Mouse (Mus musculus) layer of hippocampus, postnatal 25 days (tissue): ENCODE results near the gene Zbtb20. TPM values are rescaled to one million over a fixed set of nuclear protein-coding genes. Genes with fewer than 3 reads are reported as not detected.

Source experiments
- DNase-seq, 2 experiments: peaks; one replicate each; pipeline ENCODE4 v3.0.0; 2022; ENCODE audit warnings: mixed read lengths in 2 of 2, low spot score in 1 of 2; ENCODE audit errors: extremely low spot score in 1 of 2
- total RNA-seq, 2 experiments: library from RNA; stranded (reverse); gene quantifications; 2 replicates each; pipeline ENCODE4 v1.2.3; 2021

Gene Zbtb20
- total RNA-seq, 2 experiments from 2014 or later = 251 to 334 TPM

DNA sequence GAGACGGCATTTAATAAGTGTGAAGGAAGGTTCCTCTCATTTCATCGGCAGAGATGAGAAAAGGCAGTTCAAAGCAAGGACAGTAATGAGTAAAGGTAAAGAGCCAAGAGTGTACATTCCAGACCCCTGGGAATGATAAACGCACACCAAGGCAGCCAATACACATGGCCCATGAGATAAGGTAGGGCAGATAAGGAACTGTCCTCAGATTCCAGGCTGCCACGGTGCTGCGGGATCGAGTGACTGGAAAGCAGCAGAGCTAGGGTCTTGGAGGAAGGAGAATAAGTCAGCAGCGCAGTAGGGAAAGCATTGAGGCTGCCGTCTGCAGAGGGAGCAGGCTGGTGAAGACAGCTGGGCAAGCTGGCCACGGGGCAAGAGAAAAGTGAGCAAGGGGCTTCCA is 699.8 kb downstream of the Zbtb20 start:
- DNase-seq = no peak

DNA sequence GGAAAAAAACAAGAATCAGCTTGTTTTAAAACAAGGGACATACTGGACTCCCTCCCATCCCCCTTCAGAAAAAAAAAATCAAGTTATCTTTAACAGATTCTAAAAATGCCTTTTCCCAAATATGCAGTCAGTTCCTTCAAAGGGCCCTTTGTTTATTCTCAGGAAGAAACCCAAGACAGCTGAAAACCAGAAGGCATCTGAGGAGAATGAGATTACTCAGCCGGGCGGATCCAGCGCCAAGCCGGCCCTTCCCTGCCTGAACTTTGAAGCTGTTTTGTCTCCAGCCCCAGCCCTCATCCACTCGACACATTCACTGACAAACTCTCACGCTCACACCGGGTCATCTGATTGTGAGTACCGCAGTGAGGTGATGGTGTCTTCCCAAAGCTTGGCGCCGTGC is 701.7 kb downstream of the Zbtb20 start:
- DNase-seq = no peak

DNA sequence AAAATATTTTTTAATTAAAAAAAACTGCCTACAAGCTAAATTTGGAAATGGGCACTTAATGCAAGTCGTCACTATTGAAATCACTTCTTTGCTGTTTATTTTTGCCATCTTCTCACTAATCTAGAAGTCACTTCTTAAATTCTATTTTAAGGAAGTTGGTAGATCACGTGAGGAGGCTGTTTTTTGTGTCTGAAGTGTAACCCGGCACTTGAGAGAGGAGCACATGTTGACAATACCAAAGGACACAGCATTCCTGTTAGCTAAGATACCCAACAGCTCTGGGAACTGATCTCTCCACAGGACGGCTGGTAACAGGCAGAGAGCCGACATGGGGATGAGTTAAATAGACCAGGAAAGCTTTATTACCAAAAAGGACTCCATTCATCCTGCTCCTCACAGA is 702.7 kb downstream of the Zbtb20 start:
- DNase-seq = no peak

DNA sequence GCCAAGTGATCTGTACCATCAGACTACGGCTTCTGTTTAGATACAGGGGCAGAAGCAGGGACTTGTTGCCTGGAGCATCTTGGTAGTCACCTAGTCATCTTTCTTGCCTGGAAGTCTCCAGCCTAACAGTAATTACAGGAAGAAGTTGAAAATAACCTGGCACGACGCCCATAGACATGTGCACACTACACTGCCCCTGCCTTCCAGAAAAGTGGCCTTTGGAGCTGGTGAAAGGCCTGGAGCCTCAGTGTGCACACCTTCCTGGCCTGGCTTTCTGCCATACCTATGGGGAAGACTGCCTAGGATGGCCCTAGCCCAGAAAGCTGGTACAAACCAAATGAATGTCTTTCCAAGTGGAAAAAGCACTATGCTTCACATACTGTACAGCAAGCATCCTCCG is 703.4 kb downstream of the Zbtb20 start:
- DNase-seq = no peak

DNA sequence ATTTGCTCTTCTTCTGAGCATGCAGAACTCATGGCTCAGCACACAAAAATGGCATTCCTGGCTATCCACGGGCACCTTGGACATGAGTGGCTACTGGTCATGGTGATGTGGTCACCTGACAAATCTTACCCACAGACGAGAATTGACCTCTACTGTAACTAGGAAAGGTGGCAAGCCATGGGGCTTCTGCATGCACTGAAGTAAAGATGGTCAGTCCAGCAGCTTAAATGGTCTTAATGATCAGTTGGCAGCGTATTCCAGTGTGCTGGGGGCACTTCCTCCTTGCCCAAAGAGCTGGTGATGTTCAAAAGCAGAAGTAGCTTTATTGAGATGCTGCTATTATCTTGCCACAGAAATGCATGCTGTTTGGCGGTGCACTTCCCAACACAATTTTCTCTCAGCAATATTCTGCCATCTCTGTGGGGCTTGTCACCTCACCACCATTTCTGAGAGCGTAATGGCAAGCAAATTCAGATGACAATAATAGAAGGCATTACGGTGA is 704.7 kb downstream of the Zbtb20 start:
- DNase-seq = no peak

DNA sequence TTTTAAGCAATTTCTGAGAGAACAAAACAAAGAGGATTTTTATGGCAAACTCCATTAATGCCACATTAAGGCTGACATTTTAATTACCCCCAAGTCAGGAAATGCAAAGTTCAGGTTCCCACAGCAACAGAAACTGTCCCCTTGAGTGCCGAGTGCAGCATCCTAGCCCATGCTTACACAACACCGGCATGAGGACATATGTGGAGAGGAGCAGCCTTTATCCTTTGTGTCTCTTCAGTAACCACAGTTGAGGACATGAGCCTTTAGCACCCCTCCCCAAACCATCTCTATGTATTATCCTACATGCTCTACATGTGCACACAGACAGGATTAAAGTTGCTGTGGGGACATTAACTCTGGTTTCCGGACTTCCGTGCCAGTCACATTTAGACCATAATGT is 705.9 kb downstream of the Zbtb20 start:
- DNase-seq = no peak

DNA sequence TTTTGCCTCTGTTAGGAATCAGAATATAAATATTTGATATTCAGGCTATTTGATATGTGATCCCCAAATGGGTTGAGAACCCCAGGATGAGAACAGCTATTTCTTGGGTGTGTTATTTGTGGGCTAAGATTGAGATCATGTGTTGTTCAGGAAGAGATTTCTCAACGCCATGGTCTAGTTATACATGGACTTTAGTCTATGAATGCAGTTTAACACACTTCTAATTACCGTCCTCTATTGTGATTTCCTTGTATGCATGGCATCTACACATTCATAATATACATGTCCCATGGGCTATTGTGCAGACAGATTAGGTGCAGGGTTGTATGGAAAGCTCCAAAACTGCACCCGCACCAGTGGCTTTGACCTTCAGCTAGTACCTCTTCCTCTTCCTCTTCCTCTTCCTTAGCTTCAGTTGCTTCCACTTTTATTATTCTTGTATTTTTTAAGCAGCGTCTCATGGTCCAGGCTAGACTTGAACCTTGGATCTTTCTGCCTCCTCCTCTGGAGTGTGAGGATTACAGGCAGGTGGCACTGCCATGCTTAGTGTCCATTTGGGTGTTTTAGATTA is 711.3 kb downstream of the Zbtb20 start:
- DNase-seq = no peak

DNA sequence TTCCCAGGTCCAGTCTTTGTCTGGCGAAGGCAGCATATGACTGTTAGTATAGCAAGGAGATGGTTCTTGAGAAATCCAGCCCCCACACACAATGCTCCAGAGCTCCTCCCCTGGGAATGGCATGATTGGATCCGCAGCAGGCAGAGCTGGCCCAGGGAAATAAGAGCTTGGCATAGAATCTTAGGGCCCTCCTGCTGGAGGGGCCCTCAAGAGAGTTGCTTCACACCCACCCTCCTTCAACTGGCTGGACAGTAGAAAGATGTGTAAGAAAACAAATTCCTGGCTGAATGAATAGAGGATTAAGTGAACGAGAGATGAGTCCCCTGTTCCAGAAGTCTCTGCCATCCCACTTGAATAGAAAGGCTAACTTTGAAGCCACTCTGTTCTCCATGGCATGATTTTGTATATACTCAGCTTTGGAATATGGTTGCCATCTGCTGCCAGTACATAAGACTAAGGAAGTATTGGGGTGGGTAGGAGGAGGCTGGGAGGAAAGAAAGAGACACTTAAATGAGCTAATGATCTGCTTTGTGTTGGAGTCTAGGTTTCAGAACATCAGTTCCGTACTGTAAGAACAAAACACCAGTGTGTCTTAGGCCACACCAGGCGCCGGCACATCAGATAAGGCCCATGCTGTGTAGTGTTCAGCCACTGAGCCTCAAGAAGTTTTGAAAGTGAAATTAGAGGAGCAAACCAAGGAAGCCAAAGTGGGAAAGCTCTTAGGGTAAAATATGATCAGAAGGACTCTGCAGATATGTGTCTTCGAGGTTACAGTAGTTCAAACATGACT is 715.2 kb downstream of the Zbtb20 start:
- no peak for DNase-seq

DNA sequence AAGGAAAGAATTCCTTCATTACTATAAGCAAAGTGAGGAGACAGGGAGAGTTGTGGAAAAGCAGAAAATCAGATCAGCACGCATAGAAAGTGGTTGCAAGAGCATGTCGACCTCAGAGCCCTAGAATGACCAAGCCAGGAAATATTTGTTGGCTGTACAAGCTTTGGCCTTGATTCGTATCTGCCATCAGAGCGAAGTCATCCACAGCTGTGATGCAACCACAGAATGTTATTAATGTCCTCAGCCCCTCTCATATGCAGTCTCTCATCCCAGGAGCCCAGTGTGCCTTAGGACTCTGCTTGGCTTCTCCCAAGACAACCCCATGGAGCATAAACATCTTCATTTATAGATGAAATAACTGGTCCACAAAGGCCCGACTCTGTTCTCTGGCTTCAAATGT is 716.4 kb downstream of the Zbtb20 start:
- no peak for DNase-seq

DNA sequence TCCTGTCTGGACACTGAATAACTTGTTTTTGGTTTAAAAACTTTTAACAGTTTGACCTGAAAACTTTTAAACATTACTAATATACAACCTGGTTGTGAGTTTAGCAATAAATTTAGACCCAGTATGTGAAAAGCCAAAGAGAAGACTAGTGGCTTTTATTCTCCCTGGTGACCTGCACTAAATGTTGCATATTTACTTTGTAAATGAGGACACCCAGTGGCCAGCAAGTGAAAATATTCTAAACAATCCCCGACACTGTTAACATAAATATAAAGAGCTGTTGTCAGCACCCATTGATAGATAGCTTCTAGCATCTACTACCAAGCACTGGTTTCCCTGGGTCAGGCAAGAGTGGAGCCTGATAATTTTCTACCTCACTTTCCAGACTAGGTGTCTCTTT is 717.1 kb downstream of the Zbtb20 start:
- DNase-seq = no peak

DNA sequence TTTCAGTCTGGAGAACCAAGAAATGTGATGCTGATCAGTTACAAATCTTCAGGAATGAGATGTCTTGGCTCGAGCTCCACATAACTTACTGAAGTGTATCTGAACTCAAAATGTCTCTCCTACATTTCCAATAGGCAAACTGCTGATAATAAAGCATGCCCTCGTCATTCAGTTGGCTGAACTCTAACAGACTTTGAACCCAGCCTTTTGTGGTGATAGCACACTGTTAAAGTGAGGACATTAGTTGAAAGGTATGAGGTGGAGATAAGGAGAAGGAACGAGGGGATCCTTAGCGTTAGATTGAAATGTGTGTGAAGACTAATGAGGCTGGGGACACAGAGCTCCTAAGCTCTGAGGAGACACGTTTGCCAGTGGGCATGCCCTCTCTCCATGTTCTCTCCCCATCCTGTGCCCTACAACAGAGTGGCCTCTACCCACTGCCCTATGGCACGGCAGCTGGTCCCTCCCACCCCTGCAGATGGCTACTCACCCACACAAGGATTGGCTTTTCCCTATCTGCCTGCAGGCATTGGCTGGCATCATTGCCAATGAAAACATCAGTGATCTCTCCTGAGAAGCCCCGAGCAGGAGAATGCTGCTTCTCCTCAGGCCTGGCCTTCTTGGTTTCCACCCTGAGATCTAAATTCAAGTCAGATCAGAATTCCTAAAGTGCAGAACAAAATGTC is 721.8 kb downstream of the Zbtb20 start:
- peak in 1 of 2 experiments; percentile 60 for DNase-seq

DNA sequence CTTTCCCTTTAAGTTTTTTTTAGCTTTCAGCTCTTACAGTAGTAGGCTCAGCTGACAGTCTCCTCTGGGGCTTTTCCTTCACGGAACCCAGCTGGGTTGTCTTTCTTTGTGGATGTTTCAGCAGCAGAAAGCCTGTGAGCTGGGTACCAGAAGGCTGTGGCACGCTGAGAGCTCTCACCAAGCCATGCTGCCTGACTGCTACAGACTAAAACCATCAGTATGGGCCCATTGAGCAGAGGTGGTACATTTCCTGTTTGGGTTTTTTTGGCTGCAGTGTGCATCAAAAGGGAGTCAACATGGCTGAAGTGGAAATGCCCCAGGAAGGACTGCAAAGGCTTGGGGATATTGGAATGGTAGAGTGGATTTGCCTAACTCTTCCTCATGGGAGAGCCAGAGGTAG is 724.0 kb downstream of the Zbtb20 start:
- no peak for DNase-seq

DNA sequence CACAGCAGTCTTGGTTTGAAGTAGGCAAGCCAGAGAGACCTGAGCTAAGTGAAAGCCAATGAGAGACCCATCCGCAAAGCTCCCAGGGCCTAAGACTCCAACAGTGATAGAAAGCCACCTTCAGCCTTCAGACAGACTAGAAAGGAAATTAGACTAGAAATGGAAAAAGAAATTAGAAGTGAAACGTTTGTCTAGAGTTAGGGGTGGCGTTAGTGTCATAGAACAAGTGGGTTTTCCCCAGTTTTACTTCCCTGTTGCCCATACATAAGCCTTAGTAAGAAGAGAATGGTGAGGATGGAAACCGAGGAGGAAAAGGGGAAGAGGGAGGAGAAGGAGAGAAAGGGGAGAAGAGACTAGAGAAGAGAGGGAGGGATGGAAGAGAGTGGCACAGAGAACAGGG is 726.9 kb downstream of the Zbtb20 start:
- DNase-seq = no peak

DNA sequence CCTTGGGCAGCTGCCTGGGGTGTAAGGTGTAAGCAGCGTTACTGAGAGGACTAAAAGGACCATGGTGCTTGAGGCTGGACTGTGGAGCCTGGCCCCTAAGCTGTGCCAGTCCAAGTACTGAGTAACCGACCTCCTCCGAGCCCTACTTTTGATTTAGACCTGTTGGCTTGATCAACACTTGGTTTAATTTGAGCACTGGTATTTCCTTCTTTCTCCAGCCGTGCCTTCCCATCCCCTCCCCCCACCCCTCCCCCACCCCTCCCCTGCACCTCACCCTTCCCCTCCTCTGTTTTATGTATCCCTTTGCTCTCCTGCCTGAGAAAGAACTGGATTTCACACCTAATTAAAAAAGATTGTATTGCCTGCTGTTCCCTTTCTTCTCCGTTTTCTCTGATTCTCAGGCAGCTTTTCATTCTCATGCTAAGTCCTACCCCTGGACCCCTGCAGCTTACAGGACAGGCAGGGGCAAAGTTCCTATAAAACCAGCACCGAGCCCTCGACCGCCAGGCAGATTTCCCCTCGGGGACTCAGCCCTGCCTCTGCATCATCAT is 728.0 kb downstream of the Zbtb20 start:
- DNase-seq = no peak

DNA sequence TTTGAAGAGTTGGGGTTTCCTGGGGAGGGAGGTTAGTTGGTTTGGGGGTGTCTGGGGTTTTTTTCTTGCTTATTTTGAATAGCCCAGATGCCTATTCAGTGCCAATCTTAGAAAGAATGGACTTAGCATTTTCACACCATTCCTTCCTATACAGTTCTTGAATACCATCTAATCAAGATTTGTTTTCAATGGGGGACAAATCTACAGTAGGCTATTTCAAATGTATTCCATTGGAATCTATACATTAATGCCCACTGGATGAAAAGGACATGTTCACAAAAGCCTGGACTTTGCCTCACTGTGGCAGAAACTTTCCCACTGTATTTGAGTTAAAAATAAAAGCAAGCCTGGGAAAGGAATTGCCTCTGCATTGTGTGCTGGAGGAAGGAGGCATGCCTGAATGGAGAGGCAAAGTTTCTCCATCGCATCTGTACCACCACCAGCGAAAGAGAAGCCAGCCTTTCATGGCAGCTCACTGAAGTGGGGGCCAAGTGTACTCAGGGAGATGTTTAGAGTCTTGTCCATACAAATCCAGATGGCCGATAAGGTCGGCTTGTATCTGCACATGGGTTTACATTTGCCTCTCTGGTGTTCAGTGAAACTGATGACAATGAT is 728.8 kb downstream of the Zbtb20 start:
- DNase-seq = no peak

DNA sequence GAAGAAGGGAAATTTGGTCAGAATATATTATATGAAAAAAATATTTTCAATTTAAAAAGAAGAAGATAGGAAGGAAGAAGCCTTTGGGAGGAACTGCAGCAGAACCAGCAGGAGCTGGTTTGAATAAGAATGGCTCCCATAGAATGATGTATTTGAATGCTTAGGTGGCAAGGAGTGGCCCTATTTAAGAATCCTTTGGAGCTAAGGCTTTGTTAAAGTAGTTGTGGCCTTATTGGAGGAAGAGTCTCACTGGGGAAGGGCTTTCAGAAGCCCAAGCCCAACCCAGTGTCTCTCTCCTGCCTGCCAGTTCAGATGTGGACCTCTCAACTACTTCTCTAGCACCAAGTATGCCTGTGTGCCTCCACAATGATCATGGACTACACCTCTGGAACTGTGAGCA is 731.4 kb downstream of the Zbtb20 start:
- DNase-seq = no peak

DNA sequence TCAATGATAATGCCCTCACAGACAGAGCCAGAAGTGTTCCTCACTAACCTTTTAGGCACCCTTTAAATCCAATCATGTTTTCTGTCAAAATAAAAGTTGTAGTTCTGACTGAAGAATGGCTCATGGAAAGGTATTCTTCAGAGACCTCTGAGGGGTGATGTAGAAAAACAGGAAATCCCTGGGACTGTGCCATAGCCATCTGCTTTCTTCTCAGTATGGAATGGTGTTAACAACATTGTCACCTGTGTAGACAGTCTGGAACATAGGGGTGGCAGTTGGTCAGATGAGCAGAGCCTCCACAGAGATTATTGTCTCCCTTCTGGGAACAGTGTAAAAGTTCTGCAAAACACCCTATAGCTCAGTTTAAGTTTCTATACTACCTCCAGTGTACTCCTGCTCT is 732.4 kb downstream of the Zbtb20 start:
- no peak for DNase-seq

DNA sequence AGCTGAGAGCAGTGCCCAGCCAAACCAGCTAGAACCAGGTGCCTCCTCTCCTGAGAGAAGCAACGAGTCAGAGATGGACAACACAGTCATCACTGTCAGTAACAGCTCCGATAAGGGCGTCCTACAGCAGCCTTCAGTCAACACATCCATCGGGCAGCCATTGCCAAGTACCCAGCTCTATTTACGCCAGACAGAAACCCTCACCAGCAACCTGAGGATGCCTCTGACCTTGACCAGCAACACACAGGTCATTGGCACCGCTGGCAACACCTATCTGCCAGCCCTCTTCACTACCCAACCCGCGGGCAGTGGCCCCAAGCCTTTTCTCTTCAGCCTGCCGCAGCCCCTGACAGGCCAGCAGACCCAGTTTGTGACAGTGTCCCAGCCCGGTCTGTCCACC is 734.7 kb downstream of the Zbtb20 start:
- DNase-seq = no peak

DNA sequence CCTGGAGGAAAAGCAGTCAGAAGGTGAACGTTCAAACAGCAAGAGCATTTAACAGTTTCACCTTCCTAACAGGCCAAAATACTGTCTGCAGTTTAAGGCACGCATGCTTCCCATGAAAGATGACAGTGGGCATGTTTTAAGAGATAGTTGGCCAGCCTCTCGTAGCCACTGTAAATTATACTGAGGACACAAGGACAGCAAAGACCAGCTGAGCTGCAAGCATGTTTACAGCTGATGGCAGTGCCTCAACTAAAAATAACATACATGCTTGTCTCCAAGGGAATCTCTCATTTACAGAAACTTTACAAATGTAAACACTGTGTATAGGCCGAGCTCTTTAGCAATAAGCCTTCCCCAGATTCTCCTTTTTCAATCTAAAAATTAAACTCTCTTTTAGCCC is 740.7 kb downstream of the Zbtb20 start:
- no peak for DNase-seq

DNA sequence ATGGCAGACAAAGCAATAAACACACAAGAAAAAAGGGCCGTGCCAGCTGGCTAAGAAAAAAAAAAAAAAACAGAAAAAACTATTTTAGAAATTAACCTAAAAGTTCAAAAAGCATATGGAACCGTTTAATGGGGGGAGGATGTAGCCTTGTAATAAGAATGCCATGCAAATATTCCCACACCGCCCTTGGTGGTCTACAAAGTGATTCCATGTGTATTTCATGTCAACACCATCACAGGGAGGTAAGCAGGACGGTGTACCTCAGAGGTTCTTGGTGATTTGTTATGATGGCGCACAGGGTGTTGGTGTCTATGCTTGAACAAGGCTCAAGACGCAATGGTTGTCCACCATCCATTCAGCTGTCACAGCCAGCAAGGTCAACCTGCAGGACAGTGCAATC is 741.7 kb downstream of the Zbtb20 start:
- DNase-seq = no peak

DNA sequence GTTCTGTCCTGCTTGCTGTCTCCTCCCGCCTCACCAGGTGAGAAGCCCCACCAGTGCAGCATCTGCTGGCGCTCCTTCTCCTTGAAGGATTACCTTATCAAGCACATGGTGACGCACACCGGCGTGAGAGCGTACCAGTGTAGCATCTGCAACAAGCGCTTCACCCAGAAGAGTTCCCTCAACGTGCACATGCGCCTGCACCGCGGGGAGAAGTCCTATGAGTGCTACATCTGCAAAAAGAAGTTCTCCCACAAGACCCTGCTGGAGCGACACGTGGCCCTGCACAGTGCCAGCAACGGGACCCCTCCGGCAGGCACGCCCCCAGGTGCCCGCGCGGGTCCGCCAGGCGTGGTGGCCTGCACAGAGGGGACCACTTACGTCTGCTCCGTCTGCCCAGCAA is 742.6 kb downstream of the Zbtb20 start:
- no peak for DNase-seq
